Mouse (Mus musculus) neural tube, embryonic 10.5 days (tissue): ENCODE measurements around the gene Eef1akmt2.

Source experiments
- DNase-seq: peaks from one replicate; pipeline ENCODE4 v3.0.0-alpha.2; 2017; ENCODE audit warnings: low spot score; ENCODE audit errors: extremely low spot score

The Eef1akmt2 gene

GRCm38 (mm10) chr7:132790447-132791219 is 61.8 kb downstream of the Eef1akmt2 start:
- no peak for DNase-seq

- DNase-seq: no peak
Observed at GRCm38 (mm10) chr7:132788826-132789225, 63.6 kb downstream of the Eef1akmt2 start.

- no peak for DNase-seq
Observed at GRCm38 (mm10) chr7:132787496-132788190, 64.8 kb downstream of the Eef1akmt2 start.

GRCm38 (mm10) chr7:132787022-132787421 is 65.5 kb downstream of the Eef1akmt2 start:
- no peak for DNase-seq

GRCm38 (mm10) chr7:132786522-132786921 is 66.0 kb downstream of the Eef1akmt2 start:
- no peak for DNase-seq

- no peak for DNase-seq
Observed at GRCm38 (mm10) chr7:132786011-132786410, 66.5 kb downstream of the Eef1akmt2 start.

- DNase-seq: no peak
Observed at GRCm38 (mm10) chr7:132784101-132784500, 68.4 kb downstream of the Eef1akmt2 start.

- no peak for DNase-seq
Observed at GRCm38 (mm10) chr7:132781850-132782249, 70.6 kb downstream of the Eef1akmt2 start.

- peak; percentile 53 for DNase-seq
Observed at GRCm38 (mm10) chr7:132781130-132781814, 71.2 kb downstream of the Eef1akmt2 start.

GRCm38 (mm10) chr7:132780611-132781010 is 71.9 kb downstream of the Eef1akmt2 start:
- DNase-seq: peak; percentile 30

GRCm38 (mm10) chr7:132778630-132779029 is 73.8 kb downstream of the Eef1akmt2 start:
- DNase-seq: no peak

GRCm38 (mm10) chr7:132777728-132778453 is 74.6 kb downstream of the Eef1akmt2 start:
- no peak for DNase-seq
